Mouse (Mus musculus) stomach, postnatal 0 days (tissue): ENCODE measurements around the gene Tent4a.

Source experiments
- CTCF ChIP-seq: IDR thresholded peaks from 2 replicates; pipeline ENCODE4 v1.5.1; 2016; ENCODE audit warnings: antibody characterized with exemption, low read depth, mild to moderate bottlenecking, moderate library complexity
- EP300 ChIP-seq: optimal IDR thresholded peaks from 2 replicates; pipeline ENCODE3; 2016; ENCODE audit warnings: antibody characterized with exemption

- TF ChIP-seq CTCF (no peak), EP300 (no peak)
Measured at GRCm38 (mm10) chr13:69498276-69498675, 36.1 kb downstream of the Tent4a start.
